13 mouse cellular contexts compared by ENCODE assay signal in genomic region chr12:73682921-73683346, GRCm38 (mm10).
DNase-seq lines count a peak whose midpoint lies in the region; ATAC-seq and TF ChIP-seq lines count a peak whose summit lies in the region.
"Had no signal": no experiment of that assay in that cellular context is flagged by ENCODE, and none has a peak within 500 bp of the region (broad histone marks: within the 10 kb centered on the region; RNA-seq: fewer than 3 reads in every experiment).

No protein-coding gene starts in this region.

- H3K27me3 ChIP-seq in lung, embryonic 14.5 days (ENCODE audit: insufficient read depth, low read length) = no peaks in the 10 kb centered on the region
- no peaks in the 10 kb centered on the region for H3K27me3 ChIP-seq in heart, postnatal 0 days (ENCODE audit: control insufficient read depth, insufficient read depth, low read length)
- no peaks in the 10 kb centered on the region for H3K27me3 ChIP-seq in forebrain, embryonic 14.5 days (replicated peaks; ENCODE audit: control insufficient read depth, insufficient read depth, low read length)
- no peaks in the 10 kb centered on the region for H3K27me3 ChIP-seq in midbrain, postnatal 0 days (ENCODE audit: insufficient read depth, low read length)
- H3K27me3 ChIP-seq: embryonic facial prominence, embryonic 12.5 days had no signal

- no peak for TF ChIP-seq POLR2A in lung, adult 2 months (IDR thresholded peaks at IDR 0.05; ENCODE audit: borderline replicate concordance, extremely low read depth, low read depth, low read length)

- H3K4me1 ChIP-seq in lung, embryonic 14.5 days (ENCODE audit: insufficient read depth) = peaks cover 14% of the 10 kb centered on the region
- peaks cover 40% of the 10 kb centered on the region for H3K4me1 ChIP-seq in lung, adult 2 months (ENCODE audit: control insufficient read depth, insufficient read depth, low read length)
- peaks cover 4% of the 10 kb centered on the region; the same call in 1 of the 2 replicates for H3K4me1 ChIP-seq in heart, postnatal 0 days (ENCODE audit: control insufficient read depth, insufficient read depth)
- no peaks in the 10 kb centered on the region for H3K4me1 ChIP-seq in forebrain, embryonic 14.5 days (ENCODE audit: control insufficient read depth, insufficient read depth, low read length)
- H3K4me1 ChIP-seq in midbrain, postnatal 0 days (ENCODE audit: insufficient read depth, low read length) = no peaks in the 10 kb centered on the region
- H3K4me1 ChIP-seq: embryonic facial prominence, embryonic 12.5 days had no signal

- H3K4me3 ChIP-seq in lung, embryonic 14.5 days (ENCODE audit: low read depth, low read length) = no peak overlapping the region
- H3K4me3 ChIP-seq in lung, adult 2 months (replicated peaks; ENCODE audit: extremely low read depth, low read depth, low read length) = no peak overlapping the region
- no peak overlapping the region for H3K4me3 ChIP-seq in heart, postnatal 0 days (ENCODE audit: low read depth, low read length)
- H3K4me3 ChIP-seq in forebrain, embryonic 14.5 days (ENCODE audit: low read depth, low read length) = no peak overlapping the region
- no peak overlapping the region for H3K4me3 ChIP-seq in midbrain, postnatal 0 days (ENCODE audit: low read depth, low read length)
- H3K4me3 ChIP-seq: embryonic facial prominence, embryonic 12.5 days; myocyte had no signal

- no peak for TF ChIP-seq CTCF in lung, embryonic 14.5 days (IDR thresholded peaks at IDR 0.05; ENCODE audit: low read depth)
- no peak for TF ChIP-seq CTCF in lung, adult 2 months (IDR thresholded peaks at IDR 0.05; ENCODE audit: insufficient read depth, low read length)
- TF ChIP-seq CTCF in heart, postnatal 0 days (IDR thresholded peaks at IDR 0.05; ENCODE audit: low read depth) = no peak
- TF ChIP-seq CTCF in midbrain, postnatal 0 days (IDR thresholded peaks at IDR 0.05) = no peak

- no peak overlapping the region for H3K27ac ChIP-seq in lung, embryonic 14.5 days (ENCODE audit: low read depth)
- H3K27ac ChIP-seq in heart, postnatal 0 days (ENCODE audit: low read depth) = peak overlapping the region; percentile 47
- H3K27ac ChIP-seq in forebrain, embryonic 14.5 days (ENCODE audit: low read depth, low read length) = no peak overlapping the region
- no peak overlapping the region for H3K27ac ChIP-seq in midbrain, postnatal 0 days (ENCODE audit: low read depth, low read length)
- H3K27ac ChIP-seq: embryonic facial prominence, embryonic 12.5 days had no signal

- no peak for TF ChIP-seq EP300 in heart, postnatal 0 days (IDR thresholded peaks at IDR 0.05; ENCODE audit: low read depth)

- WGBS in lung, embryonic 14.5 days = 55% methylated on average over 7 of the region's 7 CpGs
- 47% methylated on average over 7 of the region's 7 CpGs for WGBS in lung, adult 2 months
- 52% methylated on average over 7 of the region's 7 CpGs for WGBS in heart, postnatal 0 days
- WGBS in forebrain, embryonic 14.5 days = 76% methylated on average over 7 of the region's 7 CpGs
- WGBS in midbrain, postnatal 0 days = 65% methylated on average over 7 of the region's 7 CpGs

- H3K9me3 ChIP-seq in lung, embryonic 14.5 days (ENCODE audit: low read depth, low read length) = no peaks in the 10 kb centered on the region
- H3K9me3 ChIP-seq in heart, postnatal 0 days (replicated peaks; ENCODE audit: control insufficient read depth, low read length) = no peaks in the 10 kb centered on the region
- H3K9me3 ChIP-seq in forebrain, embryonic 14.5 days (replicated peaks; ENCODE audit: control insufficient read depth, low read length) = no peaks in the 10 kb centered on the region
- H3K9me3 ChIP-seq in midbrain, postnatal 0 days (ENCODE audit: low read length) = no peaks in the 10 kb centered on the region
- H3K9me3 ChIP-seq: embryonic facial prominence, embryonic 12.5 days had no signal

- peak; percentile 24 for DNase-seq in lung, embryonic 14.5 days
- no peak for DNase-seq in lung, adult 2 months
- peak; percentile 54 for DNase-seq in heart, postnatal 0 days (ENCODE audit: low spot score)
- peak; percentile 60 to 71 for DNase-seq in kidney, postnatal 36 days
- no peak for DNase-seq in forebrain, embryonic 14.5 days (ENCODE audit: low spot score)
- no peak for DNase-seq in midbrain, postnatal 0 days (ENCODE audit: low spot score)
- no peak for DNase-seq in layer of hippocampus, adult 8-10 months (ENCODE audit: low spot score in 2 of 2)
- DNase-seq: cerebellum, postnatal 25 days; right cerebral cortex, postnatal 25 days had no signal

- no peaks in the 10 kb centered on the region for H3K36me3 ChIP-seq in lung, embryonic 14.5 days (ENCODE audit: insufficient read depth)
- no peaks in the 10 kb centered on the region for H3K36me3 ChIP-seq in heart, postnatal 0 days (replicated peaks; ENCODE audit: control insufficient read depth, insufficient read depth, low read length)
- no peaks in the 10 kb centered on the region for H3K36me3 ChIP-seq in forebrain, embryonic 14.5 days (ENCODE audit: control insufficient read depth, insufficient read depth, low read length)
- no peaks in the 10 kb centered on the region for H3K36me3 ChIP-seq in midbrain, postnatal 0 days (ENCODE audit: insufficient read depth, low read length)
- H3K36me3 ChIP-seq: embryonic facial prominence, embryonic 12.5 days had no signal

- H3K4me2 ChIP-seq in lung, embryonic 14.5 days = no peak overlapping the region
- H3K4me2 ChIP-seq in heart, postnatal 0 days (ENCODE audit: low read depth, low read length) = no peak overlapping the region
- H3K4me2 ChIP-seq in forebrain, embryonic 14.5 days (ENCODE audit: low read length) = no peak overlapping the region
- no peak overlapping the region for H3K4me2 ChIP-seq in midbrain, postnatal 0 days (ENCODE audit: low read depth, low read length, poor library complexity, severe bottlenecking)
- H3K4me2 ChIP-seq: embryonic facial prominence, embryonic 12.5 days; midbrain, embryonic 11.5 days had no signal

- ATAC-seq in lung, embryonic 14.5 days (ENCODE audit: insufficient read depth) = no peak
- ATAC-seq in heart, postnatal 0 days (ENCODE audit: insufficient read depth, low read depth) = peak; percentile 52
- no peak for ATAC-seq in forebrain, embryonic 14.5 days
- no peak for ATAC-seq in midbrain, postnatal 0 days (ENCODE audit: low FRiP score)
- ATAC-seq: CD4-positive, CD25-positive, alpha-beta regulatory T cell, adult 4 months had no signal

- no peak overlapping the region for H3K9ac ChIP-seq in lung, embryonic 14.5 days
- no peak overlapping the region for H3K9ac ChIP-seq in heart, postnatal 0 days (replicated peaks; ENCODE audit: low read depth, low read length)
- no peak overlapping the region for H3K9ac ChIP-seq in forebrain, embryonic 14.5 days (ENCODE audit: low read length)
- H3K9ac ChIP-seq in midbrain, postnatal 0 days (replicated peaks; ENCODE audit: low read length, poor library complexity, severe bottlenecking) = no peak overlapping the region
- H3K9ac ChIP-seq: embryonic facial prominence, embryonic 12.5 days had no signal

Comparison
In these comparisons a context has a peak if more than half of its experiments do, and no peak if none do; other contexts are left out.
1. DNase-seq: peak in lung, embryonic 14.5 days (single experiment), heart, postnatal 0 days (single experiment) and kidney, postnatal 36 days (2 of 2); none in lung, adult 2 months (single experiment), forebrain, embryonic 14.5 days (single experiment), midbrain, postnatal 0 days (single experiment) and layer of hippocampus, adult 8-10 months (0 of 2).